Mouse (Mus musculus): ENCODE measurements at regions not wholly inside any gene's neighbourhood (a gene's known extent, or its start where the extent isn't known, plus 50 kb on each side); places are given as distances from the start of the nearest gene placed in this dataset.

- TF ChIP-seq CTCF (conservative IDR thresholded peaks at IDR 0.05; ENCODE audit: insufficient read depth, insufficient read length, low read depth, low read length) (no peak), POLR2A (IDR thresholded peaks at IDR 0.05; ENCODE audit: low read depth, low read length) (no peak)
Measured at GRCm38 (mm10) chr14:54169254-54169653, 84.7 kb downstream of the Dad1 start.

Data from kidney, adult 2 months (tissue).